Mouse (Mus musculus) adrenal gland, adult 18-20 months (tissue): ENCODE measurements around the gene Hmgb3. TPM values are rescaled to one million over a fixed set of nuclear protein-coding genes. Genes with fewer than 3 reads are reported as not detected.

ENCODE experiments used
- DNase-seq, 2 experiments: peaks; one replicate each; pipeline ENCODE4 v3.0.0; 2021 to 2022; ENCODE audit warnings: low spot score in 2 of 2
- microRNA-seq, 2 experiments: library from miRNA; unstranded; fragments of <30 nt; microRNA quantifications; one replicate each; pipeline ENCODE4 v1.2.0; 2021; ENCODE audit warnings: borderline number of aligned reads in 2 of 2
- total RNA-seq, 2 experiments: library from RNA; stranded (reverse); gene quantifications; 1 replicate in 1 of 2; 2 replicates in 1 of 2; pipeline ENCODE4 v1.2.3; 2021

Gene Hmgb3
- total RNA-seq, 2 experiments from 2014 or later, result 156 to 178 TPM

GRCm38 (mm10) chrX:71573132-71573900 lies 17.6 kb downstream of the Hmgb3 start:
- DNase-seq, result no peak

DNA sequence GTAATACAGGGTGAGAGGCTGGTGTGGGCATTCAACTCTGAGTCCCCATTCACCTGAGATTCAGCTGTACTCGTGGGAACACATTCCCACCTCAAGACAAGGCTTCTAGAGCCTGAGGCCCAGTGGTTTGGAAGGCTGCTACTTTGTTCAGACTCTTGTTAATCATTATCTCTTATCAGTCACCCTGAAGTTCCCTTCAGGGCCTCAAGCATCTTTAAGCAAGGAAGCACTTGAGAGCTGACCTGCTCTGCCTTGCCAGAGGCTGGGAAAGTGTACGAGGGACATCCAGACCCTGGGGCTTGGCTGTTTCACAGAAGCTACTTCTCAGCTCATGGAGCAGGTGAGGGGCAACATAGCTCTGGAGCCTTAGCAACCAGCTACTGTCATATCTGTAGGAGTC lies 19.8 kb downstream of the Hmgb3 start:
- DNase-seq, result no peak

- DNase-seq, result no peak
Measured at GRCm38 (mm10) chrX:71589181-71589580, 33.5 kb downstream of the Hmgb3 start.

DNA sequence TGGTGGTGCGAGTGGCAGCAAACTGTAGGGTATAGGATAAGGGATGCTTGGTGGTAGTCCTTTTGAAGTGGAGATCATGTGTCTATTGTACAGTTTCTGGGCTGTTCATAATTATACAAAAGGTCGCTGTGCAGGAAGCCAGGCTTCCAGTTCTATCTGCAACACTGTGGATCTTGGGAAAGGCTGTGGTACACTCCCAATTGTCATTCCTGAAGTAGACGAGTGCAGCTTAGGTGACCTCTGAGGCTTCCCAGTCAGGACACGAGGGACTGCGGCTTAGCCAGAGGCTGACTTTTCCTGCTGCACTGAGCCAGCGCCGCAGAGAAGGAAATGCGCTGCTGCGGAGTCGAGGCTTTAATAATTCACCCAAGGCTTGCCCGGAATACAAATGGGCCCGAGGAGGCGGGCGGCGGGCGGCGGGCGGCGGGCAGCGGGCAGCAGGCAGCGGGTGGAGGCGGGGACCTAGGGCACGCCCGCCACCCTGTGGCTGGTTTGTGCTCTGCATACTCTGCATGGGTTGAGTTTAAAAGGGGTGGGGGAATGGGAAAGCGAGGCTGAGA lies 45.4 kb downstream of the Hmgb3 start:
- peak; percentile 43 to 61 for DNase-seq

Small RNA genes lying within 50 kb of the gene (microRNA-seq; reads per million reads assigned to microRNA genes)
- 0 reads per million in 2 experiments for gene Gm23945

Other genes with a start within 250 kb of the Hmgb3 start
- 10 to 100 TPM; 23.0 to 32.3 TPM for gene Mtmr1, start 191.2 kb upstream of the Hmgb3 start, total RNA-seq
- gene Cd99l2, start 63.1 kb upstream of the Hmgb3 start, total RNA-seq, result 10 to 100 TPM; 84.8 to 90.4 TPM
- not detected for gene Gpr50, start 107.7 kb downstream of the Hmgb3 start, total RNA-seq